Mouse (Mus musculus) embryonic facial prominence, embryonic 13.5 days (tissue): ENCODE measurements around the gene Cxcl17. TPM values are rescaled to one million over a fixed set of nuclear protein-coding genes. Genes with fewer than 3 reads are reported as not detected.

Experiments used
- ATAC-seq: fragments of 200-750 bp; cut with Nextera tagmentation; 2 replicates; pipeline ENCODE4 v1.8.0; 2017; ENCODE audit warnings: low read depth; ENCODE audit not compliant: insufficient number of reproducible peaks, insufficient read depth, low FRiP score, low TSS enrichment
- H3K27ac ChIP-seq: fragments of 300-500 bp; sonication (generic); 2 replicates; pipeline ENCODE4 v1.5.1; 2015; ENCODE audit warnings: moderate library complexity, mild to moderate bottlenecking, inconsistent platforms
- H3K27me3 ChIP-seq: fragments of 300-500 bp; sonication (generic); 2 replicates; pipeline ENCODE4 v1.6.1; 2015; ENCODE audit warnings: mild to moderate bottlenecking, inconsistent platforms
- H3K36me3 ChIP-seq: fragments of 300-500 bp; sonication (generic); 2 replicates; pipeline ENCODE4 v1.6.1; 2015; ENCODE audit warnings: mild to moderate bottlenecking, inconsistent platforms
- H3K4me1 ChIP-seq: fragments of 300-500 bp; sonication (generic); 2 replicates; pipeline ENCODE4 v1.6.1; 2015; ENCODE audit warnings: inconsistent platforms
- H3K4me2 ChIP-seq: fragments of 300-500 bp; sonication (generic); 2 replicates; pipeline ENCODE4 v1.6.1; 2015; ENCODE audit warnings: moderate library complexity, mild to moderate bottlenecking, inconsistent platforms
- H3K4me3 ChIP-seq: fragments of 300-500 bp; sonication (generic); 2 replicates; pipeline ENCODE4 v1.5.1; 2015; ENCODE audit warnings: mild to moderate bottlenecking, inconsistent platforms
- H3K9ac ChIP-seq: fragments of 300-500 bp; sonication (generic); 2 replicates; pipeline ENCODE4 v1.6.1; 2015; ENCODE audit warnings: mild to moderate bottlenecking, inconsistent platforms
- H3K9me3 ChIP-seq: fragments of 300-500 bp; sonication (generic); 2 replicates; pipeline ENCODE4 v1.6.1; 2016; ENCODE audit warnings: inconsistent platforms
- WGBS: fragments of 180-500 bp; shearing (Covaris S2); methylation state at CpG from one replicate; pipeline ENCODE4 v1.1.7; 2015; ENCODE audit warnings: mixed read lengths; 5-methylcytosine and 5-hydroxymethylcytosine counted together
- polyA plus RNA-seq: library from polyadenylated mRNA; unstranded; fragments of >200 nt; fragmentation: Nextera tagmentation; extraction: Ambion mirVana; gene quantifications from 2 replicates; pipeline ENCODE4 v1.2.1, GENCODE M21; 2015

The Cxcl17 gene
- polyA plus RNA-seq, 1 experiment from 2014 or later = not detected

DNA sequence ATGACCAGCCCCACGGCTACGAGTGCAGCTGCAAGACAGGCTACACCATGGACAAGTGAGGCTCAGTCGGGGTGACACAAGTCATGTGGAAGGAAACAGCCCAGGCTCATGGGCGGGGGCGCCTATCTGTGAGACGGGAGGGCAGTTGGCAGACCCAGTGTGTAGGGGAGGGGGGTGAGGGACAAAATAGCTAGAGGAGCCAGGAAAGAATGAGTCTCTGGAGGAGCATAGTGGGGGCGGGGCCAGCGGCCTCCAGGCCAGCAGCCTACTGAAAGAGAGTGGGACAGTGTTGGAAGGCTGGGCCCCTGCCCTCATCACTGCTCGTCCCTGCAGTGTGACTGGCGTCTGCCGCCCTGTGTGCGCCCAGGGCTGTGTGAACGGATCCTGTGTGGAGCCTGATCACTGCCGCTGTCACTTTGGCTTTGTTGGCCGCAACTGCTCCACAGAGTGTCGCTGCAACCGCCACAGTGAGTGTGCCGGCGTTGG is 53.9 kb downstream of the Cxcl17 start:
- H3K36me3 ChIP-seq = peaks cover 98% of the 10 kb centered on the region
- H3K9me3 ChIP-seq = no peaks in the 10 kb centered on the region
- H3K4me2 ChIP-seq = no peak overlapping the region
- 73% methylated on average over 19 of the region's 19 CpGs for WGBS
- H3K9ac ChIP-seq = 0 out of 2 replicates have a peak overlapping the region, but pooled peaks have one; percentile 3
- no peak overlapping the region for H3K4me3 ChIP-seq
- no peaks in the 10 kb centered on the region for H3K4me1 ChIP-seq
- ATAC-seq = no peak
- no peaks in the 10 kb centered on the region for H3K27me3 ChIP-seq
- H3K27ac ChIP-seq = no peak overlapping the region

Other genes starting within 250 kb of the Cxcl17 start
- gene Pou2f2, start 233.2 kb downstream of the Cxcl17 start, polyA plus RNA-seq = 0.91 and 1.3 TPM in 2 replicates
- gene Dedd2, start 192.3 kb downstream of the Cxcl17 start, polyA plus RNA-seq = 8.7 and 9.9 TPM in 2 replicates
- 2.9 and 3.4 TPM in 2 replicates for gene Zfp526, start 191.5 kb downstream of the Cxcl17 start, polyA plus RNA-seq
- 11.4 and 14.4 TPM in 2 replicates for gene Gsk3a, start 175.0 kb downstream of the Cxcl17 start, polyA plus RNA-seq
- gene Erf, start 162.1 kb downstream of the Cxcl17 start, polyA plus RNA-seq = 22.2 and 25.3 TPM in 2 replicates
- gene Cic, start 145.2 kb downstream of the Cxcl17 start, polyA plus RNA-seq = 46.2 and 47.4 TPM in 2 replicates
- 315 and 322 TPM in 2 replicates for gene Pafah1b3, start 114.9 kb downstream of the Cxcl17 start, polyA plus RNA-seq
- 0.60 and 0.92 TPM in 2 replicates for gene Prr19, start 111.5 kb downstream of the Cxcl17 start, polyA plus RNA-seq
- gene Tmem145, start 106.8 kb downstream of the Cxcl17 start, polyA plus RNA-seq = 2.2 and 2.5 TPM in 2 replicates
- gene Megf8, start 95.7 kb downstream of the Cxcl17 start, polyA plus RNA-seq = 17.6 and 18.5 TPM in 2 replicates
- gene Cnfn, start 43.2 kb downstream of the Cxcl17 start, polyA plus RNA-seq = 4.4 and 7.0 TPM in 2 replicates
- gene Lipe, start 14.2 kb downstream of the Cxcl17 start, polyA plus RNA-seq = 9.5 and 9.9 TPM in 2 replicates
- 0.91 and 2.0 TPM in 2 replicates for gene Ceacam1, start 64.7 kb upstream of the Cxcl17 start, polyA plus RNA-seq
- gene Ceacam2, start 127.0 kb upstream of the Cxcl17 start, polyA plus RNA-seq = 0.15 TPM in 1 of 2 replicates, not detected in the other
- not detected in 2 replicates for gene Erich4, start 203.0 kb upstream of the Cxcl17 start, polyA plus RNA-seq
- 36.3 and 37.9 TPM in 2 replicates for gene Dmac2, start 206.5 kb upstream of the Cxcl17 start, polyA plus RNA-seq
- 5.9 and 8.3 TPM in 2 replicates for gene B3gnt8, start 213.8 kb upstream of the Cxcl17 start, polyA plus RNA-seq
- 59.9 and 60.6 TPM in 2 replicates for gene Bckdha, start 246.1 kb upstream of the Cxcl17 start, polyA plus RNA-seq
- 72.6 and 86.4 TPM in 2 replicates for gene Exosc5, start 246.3 kb upstream of the Cxcl17 start, polyA plus RNA-seq